Mouse (Mus musculus): ENCODE results near the gene Nppb. TPM values are rescaled to one million over a fixed set of nuclear protein-coding genes. Genes with fewer than 3 reads are reported as not detected.

The Nppb gene
- polyA plus RNA-seq, 1 experiment from 2014 or later: not detected

DNA sequence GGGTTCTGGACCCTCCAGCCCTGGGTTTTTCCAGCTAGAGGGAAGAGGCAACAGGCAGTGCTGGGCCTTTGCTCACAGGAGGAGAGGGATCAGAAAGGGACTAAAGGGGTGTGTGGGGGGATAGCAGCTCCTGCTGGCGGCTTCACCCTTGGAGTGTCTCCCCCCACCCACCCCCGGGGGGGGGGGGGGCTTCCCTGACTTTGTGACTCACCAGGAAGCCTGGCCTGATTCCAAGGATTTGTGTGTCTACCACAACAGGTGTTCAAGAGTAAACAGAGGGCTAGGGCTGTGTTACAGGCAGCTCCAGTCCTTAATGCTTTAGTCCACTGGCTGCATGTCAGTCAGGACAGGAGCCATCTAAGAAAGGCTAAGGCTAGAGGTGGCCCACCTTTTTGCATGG is 38.1 kb upstream of the Nppb start:
- no peaks in the 10 kb centered on the region for H3K27me3 ChIP-seq (ENCODE audit: insufficient read depth, low read length)
- no peak for TF ChIP-seq EP300 (IDR thresholded peaks at IDR 0.05; ENCODE audit: low read depth)
- no peak for TF ChIP-seq CTCF (IDR thresholded peaks at IDR 0.05; ENCODE audit: low read depth)
- H3K4me3 ChIP-seq (ENCODE audit: low read depth, low read length): no peak overlapping the region
- WGBS (ENCODE audit: insufficient replicate concordance): 72% methylated on average over 2 of the region's 2 CpGs
- no peak overlapping the region for H3K4me2 ChIP-seq (ENCODE audit: low read depth, low read length)
- H3K4me1 ChIP-seq (ENCODE audit: insufficient read depth): peaks cover 8% of the 10 kb centered on the region
- peaks cover 49% of the 10 kb centered on the region for H3K36me3 ChIP-seq (replicated peaks; ENCODE audit: insufficient read depth, low read length)
- no peak overlapping the region for H3K9ac ChIP-seq (replicated peaks)
- no peaks in the 10 kb centered on the region for H3K9me3 ChIP-seq (ENCODE audit: low read length)
- H3K27ac ChIP-seq (ENCODE audit: low read depth): no peak overlapping the region
- ATAC-seq (no peak), DNase-seq (no peak)

GRCm38 (mm10) chr4:147953590-147953989 is 32.0 kb upstream of the Nppb start:
- 13% methylated on average over 4 of the region's 4 CpGs for WGBS (ENCODE audit: insufficient replicate concordance)
- no peaks in the 10 kb centered on the region for H3K36me3 ChIP-seq (replicated peaks; ENCODE audit: insufficient read depth, low read length)
- DNase-seq (no peak), ATAC-seq (no peak)
- no peak overlapping the region for H3K4me3 ChIP-seq (ENCODE audit: low read depth, low read length)
- no peaks in the 10 kb centered on the region for H3K9me3 ChIP-seq (ENCODE audit: low read length)
- H3K4me2 ChIP-seq (ENCODE audit: low read depth, low read length): no peak overlapping the region
- H3K27me3 ChIP-seq (ENCODE audit: insufficient read depth, low read length): no peaks in the 10 kb centered on the region
- H3K27ac ChIP-seq (ENCODE audit: low read depth): no peak overlapping the region
- TF ChIP-seq CTCF (IDR thresholded peaks at IDR 0.05; ENCODE audit: low read depth) (peak; percentile 69), EP300 (IDR thresholded peaks at IDR 0.05; ENCODE audit: low read depth) (no peak)
- H3K9ac ChIP-seq (replicated peaks): no peak overlapping the region
- H3K4me1 ChIP-seq (ENCODE audit: insufficient read depth): no peaks in the 10 kb centered on the region

- WGBS (ENCODE audit: insufficient replicate concordance): 38% methylated on average over 11 of the region's 11 CpGs
- DNase-seq: no peak
These were observed 28.4 kb upstream of the Nppb start for GRCm38 (mm10) chr4:147957141-147957540.

DNA sequence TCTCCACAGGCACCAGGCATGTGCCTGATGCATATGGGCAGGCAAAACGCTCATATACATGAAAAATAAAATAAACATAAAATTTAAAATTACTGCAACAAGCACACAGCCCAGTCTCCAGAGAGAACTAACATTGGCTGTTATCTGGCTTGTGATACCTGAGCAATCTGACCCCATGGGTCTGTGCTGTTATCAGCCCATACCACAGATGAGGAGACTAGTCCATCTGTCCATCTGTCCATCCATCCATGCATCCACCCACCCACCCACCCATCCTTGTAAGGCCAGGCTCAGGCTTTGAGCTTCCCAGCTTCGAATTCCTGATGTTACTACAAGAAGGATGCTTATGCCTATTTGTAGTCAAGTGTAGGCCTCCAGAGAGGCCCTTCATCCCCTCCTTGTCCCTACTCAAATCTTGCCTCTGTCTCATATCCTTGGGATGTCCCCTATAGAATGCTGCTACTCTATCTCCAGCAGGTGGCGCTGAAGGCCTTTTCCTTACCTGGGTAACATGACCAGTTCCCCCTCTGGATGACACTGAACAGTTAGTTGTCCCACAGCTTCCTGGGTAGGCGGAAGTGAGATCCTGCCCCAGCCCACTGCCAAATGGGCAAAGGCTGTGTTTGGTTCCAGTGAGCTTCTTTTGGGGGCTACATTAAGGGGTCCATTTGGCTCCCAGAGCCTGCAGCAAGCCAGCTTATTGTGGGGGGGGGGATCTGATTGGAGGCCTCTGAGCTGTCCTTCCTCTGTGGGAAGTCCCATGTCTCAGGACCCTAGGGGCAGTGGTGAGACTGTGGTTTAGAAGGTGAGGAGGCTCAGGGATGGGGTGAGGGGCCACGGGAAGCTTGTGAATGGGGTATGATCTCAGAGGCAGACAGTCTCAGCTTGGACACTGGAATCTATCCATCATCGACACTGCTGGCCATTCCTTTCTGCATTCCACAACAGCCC is 25.4 kb upstream of the Nppb start:
- no peak overlapping the region for H3K4me2 ChIP-seq (ENCODE audit: low read depth, low read length)
- H3K4me3 ChIP-seq (ENCODE audit: low read depth, low read length): no peak overlapping the region
- H3K9me3 ChIP-seq (ENCODE audit: low read length): no peaks in the 10 kb centered on the region
- H3K27ac ChIP-seq (ENCODE audit: low read depth): no peak overlapping the region
- H3K27me3 ChIP-seq (ENCODE audit: insufficient read depth, low read length): no peaks in the 10 kb centered on the region
- ATAC-seq: peak; percentile 47
- WGBS (ENCODE audit: insufficient replicate concordance): 27% methylated on average over 6 of the region's 6 CpGs
- H3K36me3 ChIP-seq (replicated peaks; ENCODE audit: insufficient read depth, low read length): no peaks in the 10 kb centered on the region
- H3K4me1 ChIP-seq (ENCODE audit: insufficient read depth): no peaks in the 10 kb centered on the region
- TF ChIP-seq EP300 (IDR thresholded peaks at IDR 0.05; ENCODE audit: low read depth) (no peak), CTCF (IDR thresholded peaks at IDR 0.05; ENCODE audit: low read depth) (peak; percentile 86)
- H3K9ac ChIP-seq (replicated peaks): no peak overlapping the region
- DNase-seq: peak; percentile 75

More at GRCm38 (mm10) chr4:147957141-147957540, 28.4 kb upstream of the Nppb start:
- no peak overlapping the region for H3K4me2 ChIP-seq (ENCODE audit: low read depth, low read length)
- no peak overlapping the region for H3K4me3 ChIP-seq (ENCODE audit: low read depth, low read length)
- no peak overlapping the region for H3K9ac ChIP-seq (replicated peaks)
- no peak overlapping the region for H3K27ac ChIP-seq (ENCODE audit: low read depth)
- H3K36me3 ChIP-seq (replicated peaks; ENCODE audit: insufficient read depth, low read length): no peaks in the 10 kb centered on the region
- H3K27me3 ChIP-seq (ENCODE audit: insufficient read depth, low read length): no peaks in the 10 kb centered on the region
- no peaks in the 10 kb centered on the region for H3K9me3 ChIP-seq (ENCODE audit: low read length)
- TF ChIP-seq CTCF (IDR thresholded peaks at IDR 0.05; ENCODE audit: low read depth) (no peak), EP300 (IDR thresholded peaks at IDR 0.05; ENCODE audit: low read depth) (no peak)
- no peak for ATAC-seq
- H3K4me1 ChIP-seq (ENCODE audit: insufficient read depth): no peaks in the 10 kb centered on the region

DNA sequence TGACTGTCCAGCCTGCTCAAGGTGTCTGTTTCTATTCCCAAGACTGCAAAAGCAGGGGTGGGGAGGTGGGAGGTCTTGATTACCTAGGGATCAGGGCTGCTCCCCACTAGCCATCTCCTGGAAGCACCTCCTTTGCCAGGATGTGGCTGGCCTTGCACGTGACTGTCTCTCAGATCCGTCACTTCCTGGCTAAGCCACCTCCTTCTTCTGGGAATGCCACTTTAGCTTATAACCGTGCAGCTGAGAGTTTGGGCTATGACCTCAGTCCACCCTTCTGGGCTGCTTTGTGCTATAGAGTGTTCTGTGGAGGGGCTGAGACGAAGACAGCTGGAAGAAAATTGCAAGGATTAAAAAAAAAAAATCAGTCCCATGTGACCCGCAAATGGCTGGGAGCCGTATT is 22.8 kb upstream of the Nppb start:
- TF ChIP-seq EP300 (IDR thresholded peaks at IDR 0.05; ENCODE audit: low read depth) (no peak), CTCF (IDR thresholded peaks at IDR 0.05; ENCODE audit: low read depth) (no peak)
- no peak for ATAC-seq
- Histone ChIP-seq H3K4me1 (ENCODE audit: insufficient read depth) (no peaks in the 10 kb centered on the region), H3K4me3 (ENCODE audit: low read depth, low read length) (no peak overlapping the region), H3K9me3 (ENCODE audit: low read length) (no peaks in the 10 kb centered on the region), H3K9ac (replicated peaks) (no peak overlapping the region), H3K27me3 (ENCODE audit: insufficient read depth, low read length) (no peaks in the 10 kb centered on the region), H3K4me2 (ENCODE audit: low read depth, low read length) (no peak overlapping the region), H3K27ac (ENCODE audit: low read depth) (no peak overlapping the region), H3K36me3 (replicated peaks; ENCODE audit: insufficient read depth, low read length) (no peaks in the 10 kb centered on the region)
- WGBS (ENCODE audit: insufficient replicate concordance): 49% methylated on average over 6 of the region's 6 CpGs
- DNase-seq: no peak

- 79% methylated on average over 15 of the region's 15 CpGs for WGBS (ENCODE audit: insufficient replicate concordance)
- no peak overlapping the region for H3K4me3 ChIP-seq (ENCODE audit: low read depth, low read length)
- no peak overlapping the region for H3K9ac ChIP-seq (replicated peaks)
- no peak overlapping the region for H3K27ac ChIP-seq (ENCODE audit: low read depth)
- no peak for DNase-seq
- H3K4me2 ChIP-seq (ENCODE audit: low read depth, low read length): no peak overlapping the region
- no peaks in the 10 kb centered on the region for H3K9me3 ChIP-seq (ENCODE audit: low read length)
- no peaks in the 10 kb centered on the region for H3K27me3 ChIP-seq (ENCODE audit: insufficient read depth, low read length)
- ATAC-seq: no peak
- TF ChIP-seq CTCF (IDR thresholded peaks at IDR 0.05; ENCODE audit: low read depth): no peak
- TF ChIP-seq EP300 (IDR thresholded peaks at IDR 0.05; ENCODE audit: low read depth): no peak
- H3K36me3 ChIP-seq (replicated peaks; ENCODE audit: insufficient read depth, low read length): no peaks in the 10 kb centered on the region
- no peaks in the 10 kb centered on the region for H3K4me1 ChIP-seq (ENCODE audit: insufficient read depth)
These were observed 22.0 kb upstream of the Nppb start for GRCm38 (mm10) chr4:147963623-147964022.
